Mouse (Mus musculus) embryo, embryonic 11.5 days (tissue): ENCODE measurements at regions not wholly inside any gene's neighbourhood (a gene's known extent, or its start where the extent isn't known, plus 50 kb on each side); places are given as distances from the start of the nearest gene placed in this dataset.

Source experiments
- DNase-seq: peaks from one replicate; pipeline ENCODE4 v3.0.0-alpha.2; 2012; ENCODE audit warnings: low read depth, low spot score

DNA sequence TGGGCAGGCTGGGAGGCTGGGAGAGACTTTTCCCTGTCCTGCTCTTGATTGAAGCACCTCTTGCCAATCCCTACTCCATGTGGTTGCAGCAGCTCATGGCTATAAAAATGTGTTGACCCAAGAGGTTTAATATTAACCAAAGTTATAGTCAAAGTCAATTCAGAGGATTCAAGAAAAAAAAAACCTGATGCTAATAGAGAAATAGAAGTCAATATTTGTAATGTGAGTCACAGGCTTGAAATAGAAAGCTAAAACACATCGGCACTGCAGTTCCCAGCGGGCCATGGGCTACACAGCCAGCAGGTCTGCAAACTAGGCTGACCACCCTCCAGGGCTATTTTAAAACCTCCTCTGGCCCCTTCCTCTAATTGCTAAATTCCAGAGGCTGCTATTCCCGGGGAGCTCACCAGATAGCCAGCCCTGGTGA, 53.2 kb upstream of the Bmp2 start:
- DNase-seq: no peak

DNA sequence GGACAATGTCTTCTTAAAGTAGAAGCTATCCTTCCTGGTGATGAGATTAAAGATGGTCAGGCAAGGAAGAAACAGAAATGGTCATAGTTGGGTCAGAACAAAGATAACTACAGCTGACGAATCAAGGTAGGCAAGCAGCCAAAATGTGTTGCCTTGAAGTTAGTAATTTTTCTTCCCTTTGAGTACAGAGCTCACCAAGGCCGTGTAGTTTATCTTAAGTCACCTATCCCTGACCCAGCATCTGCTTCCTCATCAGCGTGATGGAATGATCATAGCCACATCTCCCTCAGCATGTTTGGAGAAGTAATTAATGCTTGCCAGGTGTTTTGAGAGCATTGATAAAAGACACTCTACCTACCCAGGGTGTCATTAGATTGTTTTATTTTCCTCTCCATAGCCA, 52.1 kb upstream of the Bmp2 start:
- no peak for DNase-seq
